Mouse (Mus musculus) ZHBTc4 (cell line): ENCODE data around the gene Ftl1.
"Not testable (repeated sequence)": the region's sequence is repeated elsewhere in the genome, so short reads cannot be mapped to it uniquely, and the experiment has no call there.

ENCODE experiments used
- DNase-seq: peaks from one replicate; pipeline ENCODE4 v3.0.0-alpha.2; 2011; ENCODE audit warnings: low read depth, low spot score

Ftl1 gene

DNA sequence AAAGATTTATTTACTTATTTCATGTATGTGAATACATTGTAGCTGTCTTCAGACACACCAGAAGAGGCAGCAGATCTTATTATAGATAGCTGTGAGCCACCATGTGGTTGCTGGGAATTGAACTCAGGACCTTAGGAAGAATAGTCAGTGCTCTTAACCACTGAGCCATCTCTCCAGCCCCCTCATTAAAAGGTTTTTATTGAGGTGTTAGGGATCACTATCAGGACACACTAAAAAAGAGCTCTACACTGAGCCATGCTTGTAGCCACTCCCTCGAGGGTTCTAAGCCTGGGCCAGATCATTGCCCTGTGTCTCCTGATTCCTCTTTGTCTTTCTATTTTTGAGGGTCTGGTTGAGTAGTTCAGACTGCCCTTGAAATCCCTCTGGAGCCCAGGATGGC, 16.8 kb upstream of the Ftl1 start:
- DNase-seq: no peak

DNA sequence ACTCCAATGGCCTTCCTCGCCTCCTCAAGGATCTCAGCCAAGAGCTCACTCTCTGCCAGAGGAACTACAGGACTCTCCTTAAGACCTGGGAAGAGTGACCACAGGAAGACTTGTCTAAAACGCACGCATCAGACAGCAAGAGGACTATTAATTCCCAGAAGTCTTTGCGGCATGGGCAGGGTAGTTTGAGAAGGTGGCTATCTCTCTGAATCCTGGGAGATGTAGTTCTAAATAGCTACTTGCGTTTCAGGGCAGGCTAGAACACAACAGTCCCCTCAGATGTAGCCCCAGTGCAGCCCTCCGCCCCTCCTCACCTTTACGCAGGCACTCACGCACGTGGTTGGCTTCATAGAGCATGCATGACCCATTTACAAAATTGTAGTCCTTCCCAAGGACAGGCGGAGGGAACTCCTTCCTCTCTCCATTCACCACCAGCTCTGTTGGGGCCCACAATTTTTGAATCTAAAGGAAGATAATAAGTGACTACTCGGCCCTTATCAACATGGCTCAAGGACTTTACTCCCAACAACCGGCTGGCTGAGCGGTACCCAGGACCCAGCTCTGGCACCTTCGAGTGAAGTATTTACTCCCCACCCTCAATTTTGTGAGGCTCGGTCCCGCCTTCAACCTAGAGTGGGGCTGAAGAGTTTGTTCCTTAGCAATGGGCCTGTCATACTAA, 15.7 kb upstream of the Ftl1 start:
- DNase-seq: peak; percentile 84

DNA sequence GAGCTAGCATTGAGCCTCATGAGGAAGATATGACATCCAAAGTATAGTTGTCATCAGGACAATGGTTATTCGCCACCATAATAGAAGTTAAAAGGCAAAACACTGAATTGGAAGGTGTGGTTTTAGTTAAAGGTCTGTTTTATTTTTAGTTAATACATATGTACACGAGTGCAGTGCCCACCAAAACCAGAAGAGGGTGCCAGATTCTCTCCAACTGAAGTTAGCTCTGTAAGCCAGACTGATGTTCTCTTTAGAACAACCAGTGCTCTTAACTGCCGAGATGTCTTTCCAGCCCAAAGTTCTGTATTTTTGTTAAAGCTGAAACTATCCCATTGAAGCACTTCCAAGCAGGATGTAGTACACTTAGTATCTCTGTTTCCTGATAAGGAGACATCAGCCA, 11.2 kb upstream of the Ftl1 start:
- peak; percentile 78 for DNase-seq

DNA sequence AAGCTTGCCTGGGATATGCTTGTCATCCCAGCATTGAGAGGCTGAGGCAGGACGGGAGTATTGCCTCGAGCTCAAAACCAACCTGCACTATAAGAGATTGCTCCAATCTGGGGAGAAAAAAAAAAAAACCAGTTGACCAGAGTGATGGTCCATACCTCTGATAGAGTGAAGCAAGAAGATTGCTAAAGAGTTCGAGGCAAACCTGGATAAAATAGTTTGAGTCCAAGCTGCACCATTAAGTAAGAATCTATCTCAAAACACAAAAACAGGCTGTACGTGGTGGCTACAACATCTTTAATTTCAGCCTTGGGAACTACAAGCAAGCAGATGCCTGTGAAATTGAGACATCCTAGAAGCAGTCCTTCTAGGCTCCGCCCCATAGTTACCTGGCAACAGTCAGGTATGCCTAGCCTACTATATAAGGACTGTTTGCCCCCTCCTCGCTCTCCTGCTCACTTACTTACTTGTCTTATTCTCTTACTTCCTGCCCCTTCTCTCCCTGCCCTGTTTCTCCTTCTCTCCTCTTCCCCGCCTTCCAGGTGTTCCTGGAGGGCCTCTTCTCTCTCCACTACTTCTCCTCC, 7.5 kb upstream of the Ftl1 start:
- DNase-seq: peak; percentile 58

DNA sequence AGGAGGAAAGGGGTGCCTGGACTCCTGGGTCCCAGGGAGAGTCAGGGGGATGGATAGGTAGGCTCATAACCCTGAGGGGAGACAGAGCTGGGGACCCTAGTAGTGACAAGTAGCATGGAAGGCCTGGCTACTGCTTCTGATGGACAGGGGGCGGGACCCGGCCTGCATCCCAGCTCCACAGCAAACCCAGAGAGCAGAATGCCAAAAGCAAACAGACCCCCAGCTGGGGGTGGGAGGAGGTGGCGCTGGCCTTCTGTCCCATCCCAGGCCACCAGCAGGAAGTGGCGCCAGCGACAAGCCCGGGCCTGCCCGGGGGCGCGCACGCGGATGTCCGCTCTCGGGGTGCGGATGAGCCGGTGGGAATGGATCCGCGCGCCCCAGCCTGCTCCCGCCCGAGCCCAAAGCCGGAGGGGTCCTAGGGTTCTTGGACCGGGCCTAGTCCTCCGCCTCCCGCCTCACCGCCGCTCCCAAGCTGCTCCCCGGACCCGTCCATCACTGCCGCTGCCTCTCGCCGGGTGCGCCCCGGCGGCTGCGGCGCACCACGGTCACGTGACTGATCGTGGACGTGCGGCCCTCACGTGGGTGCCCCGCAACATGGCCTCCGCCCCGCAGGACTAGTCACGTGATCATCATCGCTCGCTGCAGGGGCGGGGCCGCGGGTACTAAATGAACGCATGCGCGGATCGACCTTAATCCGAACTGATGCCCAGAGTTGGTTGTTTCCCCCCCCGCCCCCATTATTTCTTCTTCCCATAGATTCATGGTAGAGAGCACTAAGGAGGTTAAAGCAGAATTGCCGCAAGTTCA, 6.8 kb upstream of the Ftl1 start, which contains the start of gene Bax:
Gene Bax (minus strand): TSS at position 616 of the 807 bp plus-strand sequence.
- peak; percentile 98 for DNase-seq

DNA sequence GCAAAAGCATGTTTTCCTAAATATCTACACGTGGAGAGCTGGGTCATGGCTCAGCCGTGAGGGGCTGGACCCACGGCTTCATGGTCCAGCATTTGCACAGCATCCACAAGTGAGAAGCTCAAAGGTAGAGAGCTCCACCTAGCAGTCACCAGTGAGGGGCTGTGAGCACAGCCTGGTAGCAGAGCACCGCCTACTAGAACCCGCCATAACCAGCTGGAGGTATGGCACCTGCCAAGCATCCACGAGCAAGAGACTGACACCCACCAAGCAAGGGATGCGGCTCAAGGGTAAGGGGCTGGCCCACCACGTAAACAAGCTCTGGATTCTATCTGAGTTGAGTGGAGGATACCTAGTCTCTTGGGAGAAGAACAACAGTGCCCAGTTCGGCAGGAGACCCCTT, 5.9 kb upstream of the Ftl1 start:
- peak; percentile 67 for DNase-seq

DNA sequence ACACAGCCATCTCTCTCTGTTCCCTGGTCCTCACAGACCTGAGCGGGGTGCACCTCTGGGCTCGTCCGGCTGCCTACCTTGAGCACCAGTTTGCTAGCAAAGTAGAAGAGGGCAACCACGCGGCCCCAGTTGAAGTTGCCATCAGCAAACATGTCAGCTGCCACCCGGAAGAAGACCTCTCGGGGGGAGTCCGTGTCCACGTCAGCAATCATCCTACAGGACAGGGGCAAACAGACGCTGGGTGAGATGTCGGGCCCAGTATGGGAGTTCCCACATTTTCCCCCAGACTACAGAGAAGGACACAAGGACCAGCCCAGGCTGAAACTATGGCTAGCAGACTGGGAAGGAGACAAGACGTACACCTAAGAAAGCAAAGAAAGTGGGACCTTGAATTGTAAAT, 5.4 kb upstream of the Ftl1 start:
- DNase-seq: no peak

DNA sequence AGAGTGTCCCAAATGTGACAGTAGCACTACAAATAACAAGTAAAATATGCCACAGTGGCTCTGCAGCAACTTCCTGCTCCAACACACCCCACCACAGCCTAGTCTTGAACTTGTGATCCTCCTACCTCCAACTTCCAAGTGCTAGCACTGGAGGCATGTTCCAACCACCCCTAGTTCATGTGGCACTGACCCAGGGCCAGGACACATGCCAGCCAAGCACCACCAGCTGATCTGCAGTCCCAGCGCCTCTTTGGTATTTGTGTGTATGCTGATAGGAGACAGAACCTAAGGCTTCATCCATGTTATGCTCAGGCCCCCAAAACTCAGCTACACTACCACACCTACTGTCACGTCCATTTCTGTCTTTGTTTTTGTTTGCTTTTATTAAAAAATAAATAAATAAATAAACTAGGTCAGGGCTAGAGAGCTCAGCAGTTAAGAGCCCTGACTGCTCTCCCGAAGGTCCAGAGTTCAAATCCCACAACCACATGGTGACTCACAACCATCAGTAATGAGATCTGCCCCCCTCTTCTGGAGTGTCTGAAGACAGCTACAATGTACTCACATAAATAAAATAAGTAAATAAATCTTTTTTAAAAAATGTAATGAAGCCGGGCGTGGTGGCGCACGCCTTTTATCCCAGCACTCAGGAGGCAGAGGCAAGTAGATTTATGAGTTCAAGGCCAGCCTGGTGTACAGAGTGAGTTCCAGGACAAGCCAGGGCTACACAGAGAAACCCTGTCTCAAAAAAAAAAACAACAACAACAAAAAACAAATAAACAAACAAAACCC, 4.5 kb upstream of the Ftl1 start:
- DNase-seq: no peak

DNA sequence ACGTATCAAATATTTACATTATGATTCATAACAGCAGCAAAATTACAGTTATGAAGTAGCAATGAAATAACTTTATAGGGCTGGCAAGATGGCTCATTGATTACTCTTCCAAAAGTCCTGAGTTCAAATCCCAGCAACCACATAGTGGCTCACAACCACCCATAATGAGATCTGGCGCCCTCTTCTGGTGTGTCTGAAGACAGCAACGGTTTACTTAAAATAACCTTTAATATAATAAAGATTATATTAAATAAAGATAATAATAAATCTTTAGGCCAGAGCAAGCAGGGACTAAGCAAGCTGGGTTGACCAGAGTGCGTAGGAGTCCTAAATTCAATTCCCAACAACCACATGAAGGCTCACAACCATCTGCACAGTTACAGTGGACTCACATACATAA, 3.2 kb upstream of the Ftl1 start:
- not testable (repeated sequence) for DNase-seq

DNA sequence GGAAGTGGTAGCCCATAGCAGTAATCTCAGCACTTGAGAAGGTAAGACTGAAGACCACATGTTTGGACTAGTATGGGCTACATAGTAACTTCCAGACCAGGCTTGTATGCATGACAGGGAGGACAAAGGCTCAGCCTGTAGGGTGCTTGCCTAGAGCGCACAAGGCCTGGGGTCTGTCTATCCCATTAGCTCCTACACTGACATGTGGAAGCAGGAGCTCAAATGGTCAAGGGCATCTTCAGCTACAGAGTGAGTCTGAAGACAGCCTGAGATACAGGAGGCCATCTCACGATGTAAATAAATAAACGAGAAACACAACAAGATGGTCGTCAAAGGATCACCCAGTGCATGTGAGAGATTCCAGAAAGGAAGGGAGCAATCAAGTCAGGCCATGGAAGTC, 2.6 kb upstream of the Ftl1 start:
- peak; percentile 55 for DNase-seq

DNA sequence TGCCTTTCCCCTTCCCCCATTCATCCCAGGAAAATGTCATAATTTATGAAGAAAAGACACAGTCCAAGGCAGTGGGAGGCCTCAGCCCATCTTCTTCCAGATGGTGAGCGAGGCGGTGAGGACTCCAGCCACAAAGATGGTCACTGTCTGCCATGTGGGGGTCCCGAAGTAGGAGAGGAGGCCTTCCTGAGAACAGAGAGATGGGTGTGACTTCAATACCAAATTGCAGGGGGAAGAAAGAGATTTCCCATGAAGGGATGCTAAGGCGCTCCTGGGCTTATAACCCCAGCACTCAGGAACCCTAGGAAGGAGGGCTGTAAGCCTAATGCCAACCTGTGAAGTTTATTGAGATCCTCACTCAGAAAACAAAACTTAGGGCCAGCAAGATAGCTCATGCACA, 2.1 kb upstream of the Ftl1 start:
- no peak for DNase-seq

DNA sequence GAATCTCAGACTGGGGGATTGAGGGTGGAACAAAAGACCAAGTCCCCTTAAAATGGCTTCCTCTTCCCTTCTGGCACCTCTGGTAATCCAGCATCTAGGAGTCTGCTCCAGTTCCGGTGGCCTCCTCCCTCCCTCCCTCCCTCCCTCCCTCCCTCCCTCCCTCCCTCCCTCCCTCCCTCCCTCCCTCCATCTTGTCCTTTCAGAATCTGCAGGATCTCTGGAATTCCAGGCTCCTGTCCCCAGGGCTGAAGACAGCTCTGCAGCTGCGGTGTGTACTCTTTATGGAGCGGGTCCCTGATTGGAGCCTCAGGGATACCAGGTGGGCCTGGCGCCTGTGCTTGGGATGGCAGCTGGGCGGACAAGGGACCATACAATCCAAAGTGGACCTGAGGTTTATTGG, 1.6 kb upstream of the Ftl1 start:
- peak; percentile 87 for DNase-seq

DNA sequence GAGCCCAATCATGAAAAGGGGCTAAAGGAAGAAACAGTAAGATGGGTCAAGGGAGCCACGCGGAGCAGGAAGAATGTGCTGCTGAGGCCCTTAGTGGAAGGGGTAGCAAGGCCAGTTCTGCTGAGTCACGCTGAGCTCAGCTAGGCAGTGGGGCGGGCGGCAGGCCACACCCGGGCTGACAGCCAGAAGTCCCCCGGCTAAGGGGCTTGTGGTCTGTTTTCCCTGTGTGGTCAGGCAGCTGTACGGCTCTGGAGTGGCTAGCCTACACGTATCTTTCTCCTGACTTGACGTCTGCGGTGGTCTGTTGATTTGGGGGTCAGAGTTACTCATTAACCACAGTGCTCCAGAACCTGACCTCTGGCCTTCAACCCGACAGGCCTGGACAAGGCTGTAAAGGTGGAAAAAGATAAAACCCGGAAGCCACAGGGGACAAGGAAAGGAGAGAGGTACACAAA, 1.2 kb upstream of the Ftl1 start:
- DNase-seq: peak; percentile 83

DNA sequence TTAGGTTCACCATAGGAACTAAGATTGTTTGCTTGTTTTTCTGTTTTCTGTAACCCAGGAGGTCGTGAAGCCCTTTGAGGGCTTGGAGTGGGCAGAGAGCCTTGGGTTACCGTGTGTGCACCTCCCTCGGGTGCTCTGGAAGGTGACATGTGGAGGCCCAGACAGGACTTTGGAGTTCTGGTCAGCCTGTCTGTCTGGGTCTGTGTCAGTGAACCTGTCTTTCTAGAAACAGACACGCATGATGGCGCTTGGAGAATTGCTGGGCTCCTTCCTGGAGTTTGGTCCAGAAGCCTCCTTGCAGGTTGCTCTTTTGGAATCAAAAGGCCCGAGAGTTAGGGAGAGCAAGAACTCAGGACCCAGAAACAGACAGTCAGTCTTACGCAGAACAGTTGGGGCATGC, 693 bp upstream of the Ftl1 start:
- DNase-seq: peak; percentile 35

DNA sequence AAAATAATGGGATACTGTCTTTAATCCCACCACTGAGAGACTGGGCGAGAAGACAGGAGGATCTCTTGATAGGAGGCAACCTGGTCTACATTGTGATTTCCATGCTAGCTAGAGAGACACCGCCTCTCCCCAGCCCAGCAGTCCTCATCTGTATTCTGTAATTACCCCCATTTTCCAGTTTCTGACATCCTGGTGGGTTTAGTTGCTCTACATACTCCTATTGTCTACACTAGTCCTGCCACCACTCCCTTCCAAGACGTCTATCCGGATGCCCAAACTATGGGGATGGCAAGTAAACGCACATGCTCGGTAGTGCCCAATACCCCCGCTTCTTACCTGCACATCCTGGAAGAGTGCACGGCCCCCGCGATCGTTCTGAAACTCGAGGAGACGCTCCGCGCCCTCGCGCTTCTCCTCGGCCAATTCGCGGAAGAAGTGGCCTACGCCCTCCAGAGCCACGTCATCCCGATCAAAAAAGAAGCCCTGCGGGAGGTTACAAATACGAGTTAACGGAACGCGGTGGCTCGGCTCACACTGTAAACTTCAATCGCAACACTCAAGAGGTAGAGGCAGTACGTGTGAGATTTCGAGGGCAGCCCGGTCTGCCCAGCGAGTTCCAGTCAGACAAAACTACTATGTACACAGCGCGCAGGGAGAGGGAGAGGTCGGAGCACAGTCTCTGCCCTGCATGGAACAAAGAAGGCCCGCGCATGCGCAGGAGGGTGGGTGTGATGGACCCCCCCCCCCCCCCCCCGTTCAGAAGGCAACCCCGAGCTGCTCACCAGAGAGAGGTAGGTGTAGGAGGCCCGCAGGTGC, 728 bp downstream of the Ftl1 start:
- DNase-seq: peak; percentile 79

DNA sequence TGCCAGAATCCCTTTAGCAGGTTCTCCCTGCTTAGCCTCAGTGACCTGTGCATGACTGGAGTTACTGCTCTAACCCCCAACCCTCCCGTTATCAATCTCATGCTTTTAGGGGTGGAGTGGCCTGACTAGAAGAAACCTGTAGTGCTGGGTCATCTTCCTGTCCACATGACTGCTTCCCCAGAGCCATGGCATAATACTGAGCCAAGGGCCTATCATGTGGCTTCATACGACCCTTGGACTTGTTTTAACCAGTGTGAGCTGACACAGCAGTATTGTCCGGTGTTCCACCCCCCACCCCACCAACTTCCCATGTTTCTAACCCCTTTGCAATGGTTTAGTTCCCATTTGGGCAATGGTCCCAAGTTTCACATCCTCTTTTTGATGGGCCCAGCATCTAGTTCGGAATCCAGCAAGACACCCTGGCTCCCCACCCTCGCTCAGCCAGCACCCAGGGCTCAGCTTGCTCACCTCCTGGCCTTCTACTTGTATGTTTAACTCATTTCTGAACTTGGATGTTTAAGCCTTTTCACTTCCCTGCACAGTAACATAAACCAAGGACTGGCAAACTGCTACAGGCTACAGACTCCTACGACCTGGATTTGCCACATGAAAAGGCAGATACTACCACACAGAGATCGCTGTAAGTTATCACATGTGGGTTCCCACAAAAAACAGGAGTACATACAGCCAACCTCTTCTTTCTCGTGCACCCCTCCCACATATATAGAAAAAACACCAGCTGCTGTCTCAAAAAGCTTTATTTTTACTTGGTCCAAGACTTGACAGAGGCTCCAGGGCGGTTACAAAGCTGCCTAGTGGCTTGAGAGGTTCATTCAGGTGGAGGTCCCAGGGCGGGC, 2.3 kb downstream of the Ftl1 start:
- DNase-seq: peak; percentile 84

DNA sequence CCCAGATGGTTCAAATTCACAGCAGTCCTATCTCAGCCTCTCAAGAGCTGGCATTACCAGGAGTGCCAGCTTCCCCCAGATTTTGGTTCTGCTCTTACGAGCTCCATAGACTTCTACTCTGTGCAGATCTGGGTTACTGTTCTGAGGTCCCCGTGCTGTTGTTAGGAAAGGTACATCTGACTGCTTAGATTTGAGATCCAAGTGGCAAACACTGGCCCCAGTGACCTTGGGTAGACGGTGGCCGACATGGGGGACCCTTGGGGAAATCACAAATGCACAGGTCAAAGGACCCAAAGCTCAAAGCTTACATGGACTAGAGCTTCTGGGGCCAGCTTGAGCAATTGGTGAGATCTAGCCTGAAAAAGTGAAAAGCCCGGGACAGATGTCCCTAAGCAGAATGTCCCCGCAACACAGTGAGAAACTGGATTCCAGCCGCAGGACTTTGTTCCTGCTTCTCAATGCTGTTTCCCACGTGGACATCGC, 2.9 kb downstream of the Ftl1 start:
- DNase-seq: peak; percentile 76

DNA sequence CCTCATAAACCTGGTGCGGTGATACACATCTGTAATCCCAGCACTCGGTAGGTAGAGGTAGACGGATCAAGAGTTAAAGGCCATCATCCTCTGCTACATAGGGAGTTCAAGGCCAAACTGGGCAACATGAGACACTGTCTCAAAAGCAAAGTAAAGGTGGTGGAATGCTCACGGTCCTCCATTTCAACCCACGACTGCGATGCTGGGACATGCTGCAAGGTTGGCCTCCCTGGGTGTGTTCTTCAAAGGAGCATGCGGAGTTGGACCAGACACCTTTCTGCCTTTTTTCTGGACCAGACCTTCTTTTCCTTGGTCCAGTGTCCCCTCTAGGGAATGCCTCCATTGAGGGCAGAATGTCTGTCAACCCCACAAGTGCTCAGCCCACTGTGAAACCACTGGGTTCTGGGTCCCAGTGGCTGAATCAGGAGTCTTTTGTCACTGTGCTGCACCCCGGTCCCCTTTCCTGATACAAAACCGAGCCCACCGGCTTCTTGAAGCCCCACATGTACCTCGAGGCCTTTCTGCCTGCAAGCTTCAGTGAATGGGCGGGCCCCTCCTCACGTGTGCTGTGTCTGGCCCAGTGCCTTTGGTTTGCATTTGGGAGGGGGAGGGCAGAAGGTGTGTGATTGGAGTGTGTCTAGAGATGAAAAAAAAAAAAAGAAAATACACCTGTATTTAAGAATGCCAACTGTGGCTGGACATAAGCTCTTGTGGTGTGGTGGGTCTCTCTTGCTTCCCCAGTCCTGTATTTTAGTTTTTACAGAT, 3.6 kb downstream of the Ftl1 start:
- DNase-seq: peak; percentile 81

DNA sequence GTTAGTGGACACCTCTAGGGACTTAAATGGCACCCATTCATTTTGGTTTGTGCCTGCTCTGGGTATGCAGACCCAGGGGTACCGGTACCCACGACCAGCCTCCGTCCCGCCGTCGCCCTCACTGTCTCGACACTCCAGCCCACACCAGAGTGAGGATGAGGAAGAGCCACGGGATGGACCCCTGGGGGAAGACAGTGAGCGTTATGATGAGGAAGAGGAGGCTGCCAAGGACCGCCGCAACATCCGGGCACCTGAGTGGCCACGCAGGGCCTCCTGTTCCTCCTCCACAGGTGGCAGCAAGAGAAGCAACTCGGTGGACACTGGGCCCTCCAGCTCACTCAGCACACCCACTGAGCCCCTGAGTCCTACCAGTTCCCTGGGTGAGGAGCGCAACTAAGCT, 4.7 kb downstream of the Ftl1 start:
- no peak for DNase-seq
